Mouse (Mus musculus): Measurements from ENCODE around the gene Epb41l4b.

- TF ChIP-seq CTCF (IDR thresholded peaks at IDR 0.05; ENCODE audit: borderline replicate concordance, insufficient read depth, low read depth, low read length): no peak
- no peak for TF ChIP-seq POLR2A (IDR thresholded peaks at IDR 0.05; ENCODE audit: borderline replicate concordance, insufficient read depth, low read length)
Observed at GRCm38 (mm10) chr4:57191543-57192283, 48.5 kb upstream of the Epb41l4b start.

Data from cerebellum, adult 2 months (tissue).